Mouse (Mus musculus): ENCODE results near the gene Hist2h2bb.
A peak's percentile ranks its signal among the peaks of the same experiment; 100 is the strongest.
"Not testable (repeated sequence)": the region's sequence is repeated elsewhere in the genome, so short reads cannot be mapped to it uniquely, and the experiment has no call there.

The Hist2h2bb gene

DNA sequence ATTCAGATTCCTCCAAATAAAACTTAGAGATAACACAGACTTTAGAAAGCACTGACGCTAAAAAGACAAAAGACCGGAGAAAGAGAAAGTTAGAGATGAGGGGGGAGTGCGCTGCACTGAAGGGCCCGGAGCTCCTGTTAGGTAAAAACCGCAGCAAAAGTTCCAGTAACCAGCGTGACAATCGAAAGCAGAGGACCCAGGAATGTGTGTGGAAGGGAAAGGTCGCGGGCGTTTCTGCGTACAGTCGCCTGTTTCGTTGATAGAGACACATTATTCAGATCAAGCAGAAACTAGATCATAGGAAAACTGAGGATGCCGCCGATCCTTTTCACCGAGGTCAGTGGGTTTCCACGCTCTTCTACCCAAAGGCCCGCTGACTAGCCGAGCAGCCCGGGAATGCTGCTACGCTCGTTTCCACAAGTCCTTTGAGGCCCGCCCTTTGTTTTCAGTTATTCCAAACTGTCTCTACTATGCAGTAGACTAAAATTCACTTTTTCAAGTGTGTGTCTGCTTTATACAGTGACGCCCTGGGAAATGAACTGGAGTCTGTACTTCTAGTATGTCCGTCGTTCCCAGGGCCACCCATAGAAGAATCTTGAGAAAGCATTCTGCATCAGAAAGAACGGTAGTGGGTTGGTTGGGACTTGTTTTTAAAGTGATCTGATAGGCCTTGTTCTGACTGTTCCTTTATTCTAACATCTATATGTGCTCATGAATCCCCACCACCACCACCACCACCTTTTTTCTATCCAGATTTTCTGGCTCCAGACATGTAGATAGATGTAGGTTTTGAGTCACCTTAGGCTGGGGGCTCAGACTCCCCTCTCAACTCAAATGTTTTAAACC lies 5.8 kb upstream of the Hist2h2bb start:
- DNase-seq (ENCODE audit: low spot score in 2 of 2), result peak; percentile 47 to 64

GRCm38 (mm10) chr3:96264404-96264949 lies 5.1 kb upstream of the Hist2h2bb start:
- DNase-seq (ENCODE audit: low spot score in 2 of 2), result no peak

DNA sequence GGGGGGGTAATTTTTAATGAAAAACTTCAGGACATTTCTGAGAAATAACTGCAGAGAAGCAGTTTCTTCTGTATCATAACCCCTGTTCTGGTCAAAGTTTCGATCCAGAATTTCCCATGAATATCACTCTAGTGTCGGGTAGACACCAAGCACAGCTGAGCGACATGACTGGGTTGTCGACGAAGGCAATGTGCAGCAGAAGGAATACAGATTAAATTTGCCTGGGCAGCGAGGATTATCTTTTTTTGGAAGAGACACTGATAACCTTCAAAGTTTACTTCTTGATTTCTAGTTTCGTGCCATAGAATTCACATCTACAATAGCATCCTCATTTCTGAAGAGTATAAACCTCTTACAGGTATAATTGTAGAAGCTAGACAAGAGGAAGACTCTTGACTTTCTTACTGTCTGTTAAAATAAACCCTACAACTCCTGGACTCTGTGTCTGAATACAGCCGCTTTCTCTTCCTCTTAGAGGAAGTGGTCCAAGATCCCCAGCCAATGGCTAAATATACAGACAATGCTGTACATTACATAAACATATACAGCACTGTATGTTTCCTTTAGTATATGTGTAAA lies 3.3 kb upstream of the Hist2h2bb start:
- DNase-seq (ENCODE audit: low spot score in 2 of 2), result no peak

DNA sequence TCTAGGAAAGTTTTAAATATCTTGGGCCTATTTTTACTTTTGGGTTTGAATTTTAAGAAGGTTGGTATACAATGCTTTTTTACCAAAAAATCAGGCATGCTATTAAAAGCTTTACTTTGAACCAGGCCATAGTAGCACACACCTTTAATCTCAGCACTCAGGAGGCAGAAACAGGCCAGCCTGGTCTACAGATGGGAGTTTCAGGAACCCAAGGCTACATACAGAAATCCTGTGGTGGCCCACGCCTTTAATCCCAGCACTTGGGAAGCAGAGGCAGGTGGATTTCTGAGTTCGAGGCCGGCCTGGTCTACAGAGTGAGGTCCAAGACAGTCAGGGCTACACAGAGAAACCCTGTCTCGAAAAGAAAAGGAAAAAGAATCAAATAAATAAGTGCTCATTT lies 2.0 kb upstream of the Hist2h2bb start:
- no peak for DNase-seq (ENCODE audit: low spot score in 2 of 2)

DNA sequence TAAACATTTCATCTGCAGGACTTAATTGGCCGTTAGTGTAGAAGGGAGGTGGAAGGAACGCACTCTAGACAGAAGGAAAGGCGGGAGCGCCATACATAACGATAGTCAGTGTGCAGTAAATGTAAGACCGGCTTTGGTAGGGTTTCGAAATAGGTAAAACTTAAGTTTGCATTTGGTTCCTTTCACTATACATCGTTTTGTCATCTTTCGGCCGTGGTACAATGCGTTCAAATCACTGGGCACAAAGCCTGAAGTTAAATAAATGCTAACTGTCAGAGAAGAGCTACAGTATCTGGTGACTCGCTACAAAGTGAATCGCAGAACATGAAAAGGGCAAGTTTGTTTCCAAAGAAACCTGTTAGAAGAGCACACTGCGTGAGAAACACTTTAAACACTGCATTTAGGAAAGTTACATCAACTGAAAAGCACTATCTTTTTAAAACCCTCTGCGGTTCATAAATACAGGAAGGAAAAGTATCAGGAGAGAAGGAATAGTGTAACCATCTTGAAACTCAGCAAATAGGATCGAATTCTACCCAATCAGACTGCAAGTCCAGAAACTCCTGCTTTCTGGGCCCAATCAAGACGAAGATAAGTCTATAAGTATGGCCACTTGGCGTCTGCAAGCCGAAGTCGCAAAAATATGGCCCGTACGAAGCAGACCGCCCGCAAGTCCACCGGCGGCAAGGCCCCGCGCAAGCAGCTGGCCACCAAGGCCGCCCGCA lies 1.3 kb upstream of the Hist2h2bb start, which contains the start of gene Hist2h3b:
TSS of gene Hist2h3b (plus strand) at position 604 of the 725 bp plus-strand sequence.
- peak; percentile 85 to 91 for DNase-seq (ENCODE audit: low spot score in 2 of 2)

DNA sequence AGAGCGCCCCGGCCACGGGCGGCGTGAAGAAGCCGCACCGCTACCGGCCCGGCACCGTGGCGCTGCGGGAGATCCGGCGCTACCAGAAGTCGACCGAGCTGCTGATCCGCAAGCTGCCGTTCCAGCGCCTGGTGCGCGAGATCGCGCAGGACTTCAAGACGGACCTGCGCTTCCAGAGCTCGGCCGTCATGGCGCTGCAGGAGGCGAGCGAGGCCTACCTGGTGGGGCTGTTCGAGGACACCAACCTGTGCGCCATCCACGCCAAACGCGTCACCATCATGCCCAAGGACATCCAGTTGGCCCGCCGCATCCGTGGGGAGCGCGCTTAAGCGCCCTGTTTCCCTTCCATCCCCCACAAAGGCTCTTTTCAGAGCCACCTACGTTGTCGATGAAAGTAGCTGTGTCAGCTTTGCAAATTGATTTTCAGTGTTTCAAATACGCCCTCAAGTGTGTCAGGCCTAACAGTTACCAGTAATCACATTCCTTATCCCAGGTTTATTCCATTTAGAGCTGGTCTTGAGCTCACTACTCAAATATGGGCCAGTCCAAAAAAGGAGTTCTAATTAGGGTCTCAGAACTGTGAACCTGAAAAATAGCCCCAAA lies 675 bp upstream of the Hist2h2bb start:
- DNase-seq (ENCODE audit: low spot score in 2 of 2), result not testable (repeated sequence)

GRCm38 (mm10) chr3:96273591-96274465 lies 4.3 kb downstream of the Hist2h2bb start:
- no peak for DNase-seq (ENCODE audit: low spot score in 2 of 2)

- peak in 1 of 2 experiments; percentile 59 for DNase-seq (ENCODE audit: low spot score in 2 of 2)
These were observed 7.9 kb downstream of the Hist2h2bb start for GRCm38 (mm10) chr3:96277428-96277799.

DNA sequence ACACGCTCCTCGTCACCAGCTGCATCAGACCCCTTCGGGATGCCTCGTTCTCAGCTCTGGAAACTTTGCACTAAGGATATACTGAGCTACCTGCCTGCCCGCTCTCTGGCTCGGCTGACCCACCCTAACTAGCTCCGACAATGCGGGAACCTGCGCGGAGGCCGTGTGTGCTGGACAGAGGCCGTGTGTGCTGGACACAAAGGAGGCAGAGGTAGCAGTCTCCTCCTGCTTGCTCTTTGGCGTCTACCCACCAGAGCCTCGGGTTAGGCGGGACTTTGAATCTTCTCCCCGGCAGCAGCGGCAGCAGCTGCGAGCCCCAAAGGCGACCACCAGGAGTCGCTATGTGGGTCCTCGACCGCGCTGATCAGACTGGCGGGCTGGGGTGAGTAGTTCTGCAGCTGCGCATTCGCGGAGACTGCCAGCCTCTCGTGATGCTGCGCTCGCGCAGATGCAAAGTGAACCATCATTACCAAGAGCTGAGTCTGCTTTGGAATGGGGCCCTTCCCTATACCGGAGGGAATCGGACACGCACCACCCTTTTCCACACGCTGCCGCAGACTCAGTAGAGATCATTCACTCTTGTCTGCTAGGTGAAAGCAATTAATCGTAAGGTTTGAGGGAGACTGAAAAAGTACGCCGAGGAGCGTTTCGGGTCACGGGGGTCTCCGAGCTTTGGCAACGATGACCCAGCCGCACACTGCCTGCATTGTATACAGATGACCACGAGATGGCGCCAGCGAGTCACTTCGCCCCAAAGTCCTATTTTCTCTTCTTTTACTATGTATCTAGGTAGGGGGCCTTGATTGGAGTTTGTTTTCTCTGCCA lies 8.5 kb downstream of the Hist2h2bb start:
- peak; percentile 96 to 97 for DNase-seq (ENCODE audit: low spot score in 2 of 2)

DNA sequence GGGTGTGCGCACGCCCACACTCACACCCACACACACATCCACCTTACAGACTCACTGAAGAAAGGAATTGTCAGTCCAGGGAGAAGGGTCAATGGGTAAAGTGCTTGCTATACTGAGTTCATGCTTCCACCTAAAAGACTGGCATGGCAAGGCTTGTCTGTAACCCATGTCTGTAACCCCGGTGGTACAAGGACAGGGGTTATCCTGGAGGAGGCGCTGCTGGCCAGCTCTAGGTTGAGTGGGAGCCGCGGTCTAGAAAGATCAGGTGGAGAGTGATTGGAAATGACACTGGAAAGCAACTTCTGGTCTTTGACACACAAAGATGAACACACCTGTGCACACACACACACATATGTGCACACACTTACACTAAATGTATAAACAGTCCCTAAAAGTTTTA lies 11.1 kb downstream of the Hist2h2bb start:
- no peak for DNase-seq (ENCODE audit: low spot score in 2 of 2)

DNA sequence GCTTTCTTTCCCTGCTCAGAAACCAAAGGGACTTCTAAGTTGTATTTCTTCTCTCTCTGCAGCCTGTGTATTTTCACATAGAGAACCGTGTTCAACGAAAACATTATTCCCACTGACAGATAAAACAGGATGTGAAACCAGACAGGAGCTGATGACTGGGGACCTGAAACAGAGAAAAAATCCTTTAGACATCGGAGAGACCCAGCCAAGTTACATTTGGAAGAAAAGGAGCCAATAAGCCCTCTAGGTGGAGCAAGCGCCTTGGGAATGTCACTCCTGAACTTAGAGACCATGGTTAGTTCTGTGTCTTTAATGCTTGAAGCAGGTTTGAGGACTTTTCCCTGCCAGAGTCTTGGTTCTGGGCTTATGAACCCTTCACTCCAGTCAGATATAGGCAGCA lies 14.9 kb downstream of the Hist2h2bb start:
- DNase-seq (ENCODE audit: low spot score in 2 of 2), result peak; percentile 61 to 69

DNA sequence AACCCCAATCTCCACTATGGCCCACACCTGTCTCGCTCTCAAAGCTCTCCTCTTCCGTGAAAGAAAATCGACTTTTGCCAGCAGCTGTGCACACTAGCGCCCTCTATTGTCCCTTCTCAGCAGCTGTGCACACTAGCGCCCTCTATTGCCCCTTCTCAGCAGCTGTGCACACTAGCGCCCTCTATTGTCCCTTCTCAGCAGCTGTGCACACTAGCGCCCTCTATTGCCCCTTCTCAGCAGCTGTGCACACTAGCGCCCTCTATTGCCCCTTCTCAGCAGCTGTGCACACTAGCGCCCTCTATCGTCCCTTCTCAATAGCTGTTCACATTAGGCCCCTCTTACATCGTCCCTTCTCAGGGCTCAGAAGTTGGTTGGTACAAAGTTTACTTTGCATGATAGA lies 17.8 kb downstream of the Hist2h2bb start:
- DNase-seq (ENCODE audit: low spot score in 2 of 2), result not testable (repeated sequence)

DNA sequence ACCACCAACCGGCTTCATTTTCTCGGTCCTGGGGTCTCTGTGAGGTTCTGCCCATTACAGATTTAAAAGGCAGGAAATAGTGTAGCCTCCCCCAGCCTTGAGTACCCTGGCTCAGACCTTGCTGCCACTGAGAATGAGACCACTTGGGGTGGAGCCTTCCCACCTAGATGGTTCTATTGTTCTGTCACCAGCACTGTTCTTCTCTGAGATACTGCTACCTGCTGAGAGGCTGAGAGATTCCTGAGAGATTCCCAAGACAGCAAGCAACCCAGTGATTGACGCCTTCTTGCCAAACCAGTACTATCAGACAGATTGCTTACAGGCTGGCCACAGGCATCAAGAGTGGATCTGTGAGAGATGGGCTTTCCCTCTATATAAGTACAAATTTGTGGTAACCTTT lies 19.6 kb downstream of the Hist2h2bb start:
- no peak for DNase-seq (ENCODE audit: low spot score in 2 of 2)

GRCm38 (mm10) chr3:96290727-96291126 lies 21.2 kb downstream of the Hist2h2bb start:
- not testable (repeated sequence) for DNase-seq (ENCODE audit: low spot score in 2 of 2)

DNA sequence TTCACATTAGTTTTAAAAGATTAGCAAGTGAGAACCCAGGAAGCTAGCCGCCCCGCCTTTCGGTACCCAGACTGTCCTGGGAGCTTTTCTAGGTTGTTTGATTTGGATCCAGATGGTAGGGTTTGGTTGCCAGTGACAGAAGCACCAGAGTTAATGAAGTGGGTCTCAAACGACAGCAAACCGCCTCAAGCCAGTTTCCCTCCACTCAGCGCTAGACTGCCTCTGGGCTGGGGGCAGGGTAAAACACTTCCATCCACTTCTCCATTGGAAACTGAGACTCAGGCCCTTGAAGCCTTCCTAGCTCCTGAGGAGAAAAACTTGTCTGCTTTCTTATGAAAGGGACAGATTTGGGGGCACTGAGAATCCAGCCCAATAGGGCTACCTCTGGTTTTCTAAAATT lies 23.1 kb downstream of the Hist2h2bb start:
- DNase-seq (ENCODE audit: low spot score in 2 of 2), result no peak

DNA sequence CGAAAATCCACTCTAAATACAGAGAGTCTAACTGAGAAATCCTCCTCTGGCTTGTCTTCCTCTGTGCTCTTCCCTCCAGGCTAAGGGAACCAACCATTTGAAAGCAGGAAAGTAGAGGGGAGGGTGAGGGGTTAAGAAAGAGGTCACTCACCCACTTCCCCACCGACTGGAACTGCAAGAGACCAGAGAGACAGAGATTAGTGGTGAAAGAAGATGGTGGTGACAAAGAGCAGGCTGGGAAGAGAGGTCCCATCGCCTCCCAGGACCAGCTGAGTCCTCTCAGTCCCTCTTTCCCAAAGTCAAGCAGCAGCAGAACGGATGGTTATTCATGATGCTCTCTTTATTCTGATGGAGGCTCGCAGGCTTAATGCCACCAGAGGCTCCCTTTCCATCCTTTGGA lies 23.8 kb downstream of the Hist2h2bb start:
- no peak for DNase-seq (ENCODE audit: low spot score in 2 of 2)

- DNase-seq (ENCODE audit: low spot score in 2 of 2), result no peak
These were observed 24.2 kb downstream of the Hist2h2bb start, which contains the start of gene Fcgr1 for GRCm38 (mm10) chr3:96293787-96294186. Gene Fcgr1 (minus strand): TSS chr3:96293969.

- no peak for DNase-seq (ENCODE audit: low spot score in 2 of 2)
These were observed 28.8 kb downstream of the Hist2h2bb start for GRCm38 (mm10) chr3:96298360-96298759.

GRCm38 (mm10) chr3:96299562-96299961 lies 30.0 kb downstream of the Hist2h2bb start:
- no peak for DNase-seq (ENCODE audit: low spot score in 2 of 2)
